Mouse (Mus musculus): Measurements from ENCODE around the gene Tpd52l2. TPM values are rescaled to one million over a fixed set of nuclear protein-coding genes. Genes with fewer than 3 reads are reported as not detected.

Gene Tpd52l2
- 317 TPM in 1 of 2 replicates, not detected in the other for polyA plus RNA-seq (2012; ENCODE audit: insufficient read depth, insufficient read length, low replicate concordance, missing spikeins)

DNA sequence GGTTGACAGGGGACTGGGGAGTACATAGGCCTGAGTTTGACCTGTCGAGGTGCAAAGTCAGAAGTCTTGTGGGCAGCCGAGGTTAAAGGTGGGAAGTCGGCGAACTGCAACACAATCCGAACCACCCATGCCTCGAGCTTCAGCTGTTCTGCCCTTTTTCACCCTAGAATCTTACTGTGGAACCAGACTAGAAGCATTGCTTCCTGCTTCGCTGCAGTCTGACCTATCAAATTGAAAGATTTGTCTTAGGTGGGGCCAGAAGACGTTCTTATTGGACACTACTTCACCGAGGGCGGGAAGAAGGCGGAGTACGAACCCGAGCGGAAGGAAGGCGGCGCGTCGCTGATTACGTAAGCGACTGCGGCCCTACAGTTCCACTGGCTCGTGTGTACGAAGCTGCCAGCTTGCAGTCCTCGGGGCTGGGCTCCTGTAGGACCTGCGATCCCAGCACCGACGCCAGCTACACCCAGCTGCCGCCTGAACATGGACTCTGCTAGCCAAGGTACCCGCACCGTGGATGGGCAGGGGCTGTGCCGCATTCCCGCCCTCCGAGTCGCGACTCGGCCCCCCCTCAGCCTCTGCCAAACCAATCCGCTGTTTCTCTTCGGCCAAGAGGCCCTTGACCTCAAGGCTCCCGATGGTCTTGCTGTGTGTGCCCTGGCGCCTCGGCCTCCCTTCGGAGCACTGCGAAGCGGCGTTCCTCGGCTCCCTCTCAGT lies at the start of gene Tpd52l2:
Gene Tpd52l2, plus strand, starts transcription at position 312 of the 717 bp plus-strand sequence.
- WGBS = under 1% methylated on average over 46 of the region's 46 CpGs
- TF ChIP-seq CTCF (IDR thresholded peaks at IDR 0.05; ENCODE audit: insufficient read depth, low read depth, low read length) = no peak
- TF ChIP-seq POLR2A (IDR thresholded peaks at IDR 0.05; ENCODE audit: insufficient read depth, low read depth, low read length) = peak; percentile 75
- peak within 1 kb of the TSS; percentile 61 for H3K27ac ChIP-seq (ENCODE audit: insufficient read depth, low read depth, low read length)
- peak within 1 kb of the TSS; percentile 81 for H3K4me3 ChIP-seq (ENCODE audit: insufficient read depth, low read depth, low read length)
- H3K4me1 ChIP-seq (ENCODE audit: control insufficient read depth, insufficient read depth, low read length) = peaks cover 3% of the 10 kb centered on the region

DNA sequence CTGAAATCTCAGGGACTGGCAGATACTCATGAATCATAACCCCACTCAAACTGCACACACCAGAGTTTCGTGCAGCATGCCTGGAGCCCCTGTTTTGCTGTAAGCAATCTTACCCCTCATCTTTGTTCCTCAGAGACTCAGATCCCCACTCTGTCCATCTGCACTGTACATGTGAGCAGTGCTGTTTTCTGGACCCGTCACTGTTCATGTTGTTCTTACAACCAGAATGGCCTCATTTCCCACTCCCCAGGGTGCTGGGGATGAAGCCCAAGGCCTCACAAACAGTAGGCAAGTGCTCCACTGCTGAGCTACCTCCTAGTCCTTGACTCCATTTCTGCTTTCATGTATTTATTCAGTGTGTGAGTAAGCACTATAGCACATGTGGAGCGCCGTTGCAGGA lies 44.8 kb upstream of the Tpd52l2 start:
- no peak overlapping the region for H3K4me3 ChIP-seq (ENCODE audit: insufficient read depth, low read depth, low read length)
- no peaks in the 10 kb centered on the region for H3K4me1 ChIP-seq (ENCODE audit: control insufficient read depth, insufficient read depth, low read length)
- H3K27ac ChIP-seq (ENCODE audit: insufficient read depth, low read depth, low read length) = no peak overlapping the region
- WGBS = 71% methylated on average over 4 of the region's 4 CpGs
- no peak for TF ChIP-seq POLR2A (IDR thresholded peaks at IDR 0.05; ENCODE audit: insufficient read depth, low read depth, low read length)
- TF ChIP-seq CTCF (IDR thresholded peaks at IDR 0.05; ENCODE audit: insufficient read depth, low read depth, low read length) = no peak

DNA sequence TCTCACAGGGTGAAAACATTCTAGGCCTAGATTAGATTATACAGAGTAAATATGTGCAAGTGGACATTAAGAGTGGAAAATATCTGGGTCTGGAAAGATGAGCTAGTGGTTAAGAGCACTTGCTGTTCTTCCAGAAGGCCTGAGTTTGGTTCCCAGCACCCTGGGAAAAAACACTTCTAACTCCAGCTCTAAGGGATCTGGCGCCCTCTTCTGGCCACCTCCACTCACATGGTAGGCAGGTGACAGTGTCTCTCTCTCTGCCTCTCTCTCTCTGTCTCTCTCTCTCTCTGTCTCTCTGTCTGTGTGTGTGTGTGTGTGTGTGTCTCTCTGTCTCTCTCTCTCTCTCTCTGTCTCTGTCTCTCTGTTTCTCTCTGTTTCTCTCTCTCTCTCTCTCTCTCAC lies 43.7 kb upstream of the Tpd52l2 start:
- no peak for TF ChIP-seq POLR2A (IDR thresholded peaks at IDR 0.05; ENCODE audit: insufficient read depth, low read depth, low read length)
- TF ChIP-seq CTCF (IDR thresholded peaks at IDR 0.05; ENCODE audit: insufficient read depth, low read depth, low read length) = no peak
- WGBS = 65% methylated on average over 1 of the region's 1 CpGs
- Histone ChIP-seq H3K27ac (ENCODE audit: insufficient read depth, low read depth, low read length) (no peak overlapping the region), H3K4me1 (ENCODE audit: control insufficient read depth, insufficient read depth, low read length) (peaks cover 2% of the 10 kb centered on the region; the same call in 1 of the 2 replicates), H3K4me3 (ENCODE audit: insufficient read depth, low read depth, low read length) (no peak overlapping the region)

DNA sequence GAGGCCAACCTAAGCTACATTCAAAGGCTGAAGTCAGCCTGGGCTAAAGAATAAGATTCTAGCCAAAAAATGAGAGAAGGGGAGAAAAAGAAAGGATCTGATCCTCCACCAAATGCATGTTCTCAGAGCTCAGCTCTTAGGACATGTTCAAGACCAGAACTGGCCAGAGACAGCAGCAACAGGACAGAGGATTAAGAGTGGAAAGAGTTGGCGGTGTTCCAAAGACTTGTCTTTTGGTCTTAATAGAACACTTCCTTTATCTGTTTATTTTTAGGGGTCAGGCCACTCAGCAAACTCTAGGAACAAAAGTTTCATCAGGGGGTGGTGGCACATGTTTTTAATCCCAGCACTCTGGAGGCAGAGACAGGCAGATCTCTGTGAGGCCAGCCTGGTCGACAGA lies 41.0 kb upstream of the Tpd52l2 start:
- H3K4me1 ChIP-seq (ENCODE audit: control insufficient read depth, insufficient read depth, low read length) = peaks cover 9% of the 10 kb centered on the region
- WGBS = 88% methylated on average over 2 of the region's 2 CpGs
- TF ChIP-seq CTCF (IDR thresholded peaks at IDR 0.05; ENCODE audit: insufficient read depth, low read depth, low read length) (no peak), POLR2A (IDR thresholded peaks at IDR 0.05; ENCODE audit: insufficient read depth, low read depth, low read length) (no peak)
- no peak overlapping the region for H3K27ac ChIP-seq (ENCODE audit: insufficient read depth, low read depth, low read length)
- H3K4me3 ChIP-seq (ENCODE audit: insufficient read depth, low read depth, low read length) = no peak overlapping the region

DNA sequence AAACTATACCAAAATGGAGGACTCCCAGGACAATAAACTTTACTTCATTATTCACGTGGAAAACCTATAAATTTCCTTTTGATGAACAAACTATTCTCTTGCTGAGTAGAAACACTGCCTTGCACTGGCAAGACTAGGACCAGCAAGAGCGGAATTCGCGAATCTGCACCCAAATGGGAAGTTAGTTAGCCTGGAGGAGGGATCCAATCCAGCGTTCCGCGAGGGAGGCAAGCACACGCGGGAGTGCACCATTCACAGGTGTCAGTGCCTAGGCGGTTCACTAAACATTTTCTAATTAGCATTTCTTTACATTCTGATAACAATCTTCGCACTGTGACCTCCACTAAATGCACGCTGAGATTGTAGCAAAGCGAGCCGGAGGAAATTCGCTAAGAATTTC lies 39.1 kb upstream of the Tpd52l2 start:
- Histone ChIP-seq H3K4me1 (ENCODE audit: control insufficient read depth, insufficient read depth, low read length) (peaks cover 9% of the 10 kb centered on the region), H3K4me3 (ENCODE audit: insufficient read depth, low read depth, low read length) (peak overlapping the region; percentile 37), H3K27ac (ENCODE audit: insufficient read depth, low read depth, low read length) (no peak overlapping the region)
- no peak for TF ChIP-seq POLR2A (IDR thresholded peaks at IDR 0.05; ENCODE audit: insufficient read depth, low read depth, low read length)
- TF ChIP-seq CTCF (IDR thresholded peaks at IDR 0.05; ENCODE audit: insufficient read depth, low read depth, low read length) = no peak
- WGBS = 2% methylated on average over 15 of the region's 15 CpGs

DNA sequence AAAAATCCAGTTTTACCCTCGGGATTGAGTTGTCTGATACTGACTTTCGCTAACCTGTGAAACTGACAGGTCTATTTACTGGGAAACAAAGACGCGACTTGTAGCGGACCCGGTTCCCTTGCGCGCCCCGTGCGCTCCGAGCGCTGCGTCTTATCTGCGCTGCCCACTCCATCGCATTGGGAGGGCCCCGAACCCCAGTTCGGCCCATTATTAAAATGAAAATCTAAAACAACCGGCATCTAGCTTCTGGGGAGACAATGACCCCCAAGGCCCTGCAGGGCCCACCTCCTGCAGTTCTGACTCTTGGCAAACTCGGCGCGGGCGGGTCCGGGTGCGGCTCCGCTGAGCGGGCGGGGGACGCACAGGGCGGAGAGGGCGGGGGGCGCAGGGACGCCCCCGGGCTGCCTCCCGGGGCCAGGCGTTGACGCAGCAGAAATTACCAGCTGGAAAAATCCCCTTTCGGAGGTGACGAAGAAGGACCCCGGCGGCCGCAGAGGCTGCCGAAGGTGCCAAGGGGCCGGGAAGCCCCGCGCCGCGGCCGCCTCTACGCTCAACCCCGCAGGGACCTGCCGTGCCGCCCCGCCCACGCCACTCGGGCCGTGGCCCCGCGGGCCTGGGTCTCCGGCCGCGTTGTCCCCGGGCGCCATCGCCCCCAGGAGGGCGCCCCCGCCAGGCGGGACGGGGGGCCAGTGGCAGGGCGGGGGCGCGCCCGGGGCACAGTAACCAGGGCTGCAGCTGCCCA lies 38.4 kb upstream of the Tpd52l2 start:
- TF ChIP-seq POLR2A (IDR thresholded peaks at IDR 0.05; ENCODE audit: insufficient read depth, low read depth, low read length) (no peak), CTCF (IDR thresholded peaks at IDR 0.05; ENCODE audit: insufficient read depth, low read depth, low read length) (no peak)
- H3K27ac ChIP-seq (ENCODE audit: insufficient read depth, low read depth, low read length) = no peak overlapping the region
- under 1% methylated on average over 71 of the region's 72 CpGs for WGBS
- peak overlapping the region; percentile 66 for H3K4me3 ChIP-seq (ENCODE audit: insufficient read depth, low read depth, low read length)
- peaks cover 13% of the 10 kb centered on the region for H3K4me1 ChIP-seq (ENCODE audit: control insufficient read depth, insufficient read depth, low read length)

DNA sequence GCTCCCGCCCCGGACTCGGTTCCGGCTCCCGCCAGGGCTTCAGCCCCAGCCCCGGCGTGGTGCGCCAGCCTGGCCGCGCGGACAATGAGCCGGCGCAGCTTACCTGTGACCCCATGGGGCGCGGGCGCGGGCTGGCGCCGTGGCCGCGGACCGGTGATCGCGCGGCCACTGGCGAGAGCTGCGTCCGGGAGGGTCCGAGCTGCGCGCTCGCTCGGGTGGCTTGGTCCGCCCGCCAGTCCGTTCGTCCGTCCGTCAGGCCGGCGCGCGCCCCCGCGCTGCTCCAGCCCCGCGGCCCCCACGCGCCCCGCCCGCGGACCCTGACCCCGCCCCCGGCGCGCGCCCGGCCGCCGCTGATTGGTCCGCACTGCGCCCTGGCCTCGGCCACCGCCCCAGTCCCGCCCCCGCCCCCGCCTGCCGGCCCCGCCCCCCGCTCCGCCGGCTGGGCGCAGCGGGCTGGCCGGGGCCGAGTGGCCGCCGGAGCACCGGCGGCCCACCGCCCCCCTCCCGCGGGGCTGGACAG lies 37.7 kb upstream of the Tpd52l2 start, which contains the start of gene Zbtb46:
Gene Zbtb46, minus strand, starts transcription at position 274 of the 520 bp plus-strand sequence.
- WGBS = 5% methylated on average over 83 of the region's 83 CpGs
- H3K4me3 ChIP-seq (ENCODE audit: insufficient read depth, low read depth, low read length) = peak within 1 kb of the TSS; percentile 66
- no peak for TF ChIP-seq CTCF (IDR thresholded peaks at IDR 0.05; ENCODE audit: insufficient read depth, low read depth, low read length)
- TF ChIP-seq POLR2A (IDR thresholded peaks at IDR 0.05; ENCODE audit: insufficient read depth, low read depth, low read length) = no peak
- peaks cover 13% of the 10 kb centered on the region for H3K4me1 ChIP-seq (ENCODE audit: control insufficient read depth, insufficient read depth, low read length)
- no peak within 1 kb of the TSS for H3K27ac ChIP-seq (ENCODE audit: insufficient read depth, low read depth, low read length)

DNA sequence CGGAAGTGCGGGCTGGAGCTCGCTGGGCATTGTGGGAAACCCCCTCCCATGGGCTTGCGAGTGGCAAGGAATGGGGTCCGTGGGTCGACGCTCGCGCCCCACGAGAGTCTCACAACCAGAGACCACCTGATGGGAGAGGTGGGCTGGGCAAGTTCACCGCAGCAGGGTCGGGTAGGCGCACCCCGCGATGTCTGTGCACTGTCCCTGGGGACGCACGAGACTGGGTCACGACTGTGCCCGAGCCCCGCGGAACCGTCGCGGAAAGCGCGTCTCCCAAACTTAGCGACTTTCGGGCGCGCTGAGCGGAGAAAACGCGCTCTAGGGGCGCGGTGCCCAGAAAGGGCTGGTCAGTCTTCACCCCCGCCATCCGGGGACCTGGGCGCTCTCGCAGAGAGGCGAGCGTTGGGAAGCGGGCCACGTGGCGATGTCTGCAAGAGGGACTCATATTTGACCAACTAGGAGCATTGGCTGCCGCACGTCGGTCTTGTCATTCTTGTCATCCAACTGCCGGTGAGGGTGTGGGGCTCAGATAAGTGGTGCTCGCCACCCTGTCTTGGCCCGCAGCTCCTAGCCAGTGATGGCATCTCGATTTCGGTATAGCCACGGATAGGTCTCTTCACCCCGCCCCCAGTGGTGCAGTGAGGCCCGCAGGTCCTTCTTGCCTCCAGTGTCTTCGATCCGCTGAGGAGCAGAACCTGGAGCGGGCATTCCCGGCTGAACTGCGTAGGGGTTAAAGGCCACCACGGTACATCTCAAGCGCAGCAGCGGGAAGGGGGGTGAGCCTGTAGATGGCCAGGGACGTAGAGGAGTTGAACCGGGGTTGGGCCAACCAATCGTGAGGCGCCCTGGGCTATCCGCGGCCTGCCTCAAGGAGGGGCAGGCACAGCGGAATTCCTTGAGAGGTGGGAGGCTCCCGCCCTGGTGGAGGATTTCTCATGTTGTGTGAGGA lies 37.0 kb upstream of the Tpd52l2 start:
- Histone ChIP-seq H3K4me3 (ENCODE audit: insufficient read depth, low read depth, low read length) (peak overlapping the region; percentile 52), H3K27ac (ENCODE audit: insufficient read depth, low read depth, low read length) (no peak overlapping the region), H3K4me1 (ENCODE audit: control insufficient read depth, insufficient read depth, low read length) (peaks cover 13% of the 10 kb centered on the region)
- 2% methylated on average over 70 of the region's 71 CpGs for WGBS
- TF ChIP-seq POLR2A (IDR thresholded peaks at IDR 0.05; ENCODE audit: insufficient read depth, low read depth, low read length) (no peak), CTCF (IDR thresholded peaks at IDR 0.05; ENCODE audit: insufficient read depth, low read depth, low read length) (no peak)
